Mouse (Mus musculus) gonadal fat pad, adult 2 months (tissue): ENCODE measurements around the gene Apoa2. TPM values are rescaled to one million over a fixed set of nuclear protein-coding genes. Genes with fewer than 3 reads are reported as not detected.

Experiments used
- DNase-seq: peaks from one replicate; pipeline ENCODE4 v3.0.0-alpha.2; 2012; ENCODE audit warnings: low read depth
- polyA plus RNA-seq: library from polyadenylated mRNA; depleted of rRNA; stranded (reverse); fragments of >200 nt; gene quantifications from 2 replicates; pipeline ENCODE4 v1.2.3, GENCODE M21; 2012

Apoa2 gene
- polyA plus RNA-seq, 1 experiment: 1.5 TPM

DNA sequence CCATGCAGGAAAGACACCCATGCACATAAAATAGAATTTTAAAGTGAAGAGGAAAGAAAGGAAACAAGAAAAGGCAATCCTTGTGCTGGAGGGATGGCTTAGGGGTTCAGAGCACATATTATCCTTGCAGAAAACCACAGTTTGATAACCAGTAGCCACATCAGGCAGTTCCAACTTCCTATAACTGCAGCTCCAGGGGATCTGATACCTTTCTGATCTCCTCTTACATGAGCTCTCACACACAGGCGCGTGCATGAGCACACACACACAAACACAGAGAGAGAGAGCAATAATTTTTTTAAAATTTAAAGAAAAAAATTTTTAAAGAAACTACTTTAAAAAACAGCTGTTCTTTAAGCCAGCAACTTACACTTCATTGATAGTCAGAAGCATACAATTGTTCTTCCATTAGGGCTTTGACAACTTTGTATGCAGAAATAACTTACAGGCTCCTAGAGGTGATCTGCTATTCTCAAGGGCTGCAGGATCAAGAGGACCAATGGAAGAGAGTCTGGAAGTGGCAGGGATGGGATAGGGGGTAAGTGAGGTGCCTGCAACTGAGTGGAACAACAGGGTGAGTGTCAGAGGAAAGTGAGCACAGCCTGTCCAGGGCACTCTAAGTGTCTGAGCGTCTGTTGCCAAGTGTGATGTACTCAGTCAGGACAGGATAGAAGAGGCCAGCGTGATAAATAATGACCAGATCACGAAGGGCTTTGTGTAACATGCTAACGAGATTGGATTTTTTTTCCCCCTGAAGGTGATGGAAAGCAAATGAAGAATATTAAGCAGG is 19.0 kb upstream of the Apoa2 start:
- DNase-seq: no peak

DNA sequence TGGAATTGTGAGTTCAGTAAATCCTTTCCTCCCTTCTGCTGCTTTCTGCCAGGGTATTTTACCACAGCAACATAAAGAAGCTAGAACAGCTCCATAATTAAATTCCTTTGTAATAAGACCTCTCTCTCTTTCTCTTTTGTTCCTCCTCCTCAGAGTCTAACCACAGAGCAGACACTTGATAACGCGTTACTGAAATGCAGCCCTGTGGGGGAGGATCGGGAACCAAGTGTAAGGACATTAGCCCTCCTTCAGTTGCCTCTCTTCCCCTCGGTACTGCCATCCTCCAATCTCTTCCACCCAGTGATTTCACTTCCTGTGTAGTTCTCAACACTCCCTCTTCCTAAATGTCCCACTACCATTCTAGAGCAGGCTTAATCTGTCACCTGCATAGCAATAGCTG is 15.4 kb upstream of the Apoa2 start:
- no peak for DNase-seq

DNA sequence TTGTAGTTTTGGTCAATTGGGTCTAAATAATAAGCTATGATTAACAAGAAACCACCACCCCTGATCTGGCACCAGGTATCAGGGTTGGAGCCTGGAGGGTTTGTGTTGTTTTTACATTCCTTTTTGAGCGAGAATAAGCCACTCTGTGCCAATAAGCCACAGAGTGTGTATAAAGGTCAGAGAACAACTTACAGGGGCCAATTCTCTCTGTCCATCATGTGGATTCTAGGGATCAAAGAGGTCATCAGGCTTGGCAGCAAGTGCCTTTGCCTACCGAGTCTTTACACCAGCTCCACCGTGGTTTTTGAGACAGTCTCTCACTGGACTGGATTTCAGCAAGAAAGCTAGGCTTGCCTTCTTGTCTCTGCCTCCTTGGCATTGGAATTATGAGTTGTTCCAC is 12.0 kb upstream of the Apoa2 start:
- DNase-seq: no peak

DNA sequence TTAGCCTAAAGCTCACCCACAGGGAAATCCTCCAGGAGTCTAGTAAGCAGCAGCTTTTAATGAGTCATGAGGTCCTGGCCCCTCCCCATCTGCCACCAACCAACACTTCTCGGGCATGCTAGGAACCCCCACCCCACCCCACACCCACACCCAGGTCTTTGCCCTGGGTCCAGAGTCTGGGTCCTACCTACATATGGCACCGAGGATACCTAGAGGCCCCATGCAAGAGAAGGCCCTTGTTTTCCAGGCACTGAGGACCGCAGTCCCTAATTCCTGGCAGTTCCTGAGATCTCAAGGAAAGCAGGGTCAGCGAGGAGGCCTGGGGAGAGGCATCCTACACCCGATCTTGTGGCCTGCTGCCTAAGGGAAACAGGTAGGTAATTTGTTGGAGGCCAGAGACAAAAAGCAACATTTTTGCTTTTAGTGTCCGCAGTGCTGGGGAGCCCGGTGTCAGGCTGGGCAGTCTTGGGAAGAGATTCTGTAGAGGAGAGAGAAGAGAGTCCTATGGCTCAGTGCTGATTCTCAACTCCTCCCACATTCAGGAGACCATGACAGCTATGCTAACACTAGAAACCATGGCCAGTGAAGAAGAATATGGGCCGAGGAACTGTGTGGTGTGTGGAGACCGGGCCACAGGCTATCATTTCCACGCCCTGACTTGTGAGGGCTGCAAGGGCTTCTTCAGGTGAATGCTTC is 10.9 kb upstream of the Apoa2 start, which contains the start of gene Nr1i3:
Nr1i3 (plus strand) TSS at position 170 of the 696 bp plus-strand sequence.
- DNase-seq: no peak

DNA sequence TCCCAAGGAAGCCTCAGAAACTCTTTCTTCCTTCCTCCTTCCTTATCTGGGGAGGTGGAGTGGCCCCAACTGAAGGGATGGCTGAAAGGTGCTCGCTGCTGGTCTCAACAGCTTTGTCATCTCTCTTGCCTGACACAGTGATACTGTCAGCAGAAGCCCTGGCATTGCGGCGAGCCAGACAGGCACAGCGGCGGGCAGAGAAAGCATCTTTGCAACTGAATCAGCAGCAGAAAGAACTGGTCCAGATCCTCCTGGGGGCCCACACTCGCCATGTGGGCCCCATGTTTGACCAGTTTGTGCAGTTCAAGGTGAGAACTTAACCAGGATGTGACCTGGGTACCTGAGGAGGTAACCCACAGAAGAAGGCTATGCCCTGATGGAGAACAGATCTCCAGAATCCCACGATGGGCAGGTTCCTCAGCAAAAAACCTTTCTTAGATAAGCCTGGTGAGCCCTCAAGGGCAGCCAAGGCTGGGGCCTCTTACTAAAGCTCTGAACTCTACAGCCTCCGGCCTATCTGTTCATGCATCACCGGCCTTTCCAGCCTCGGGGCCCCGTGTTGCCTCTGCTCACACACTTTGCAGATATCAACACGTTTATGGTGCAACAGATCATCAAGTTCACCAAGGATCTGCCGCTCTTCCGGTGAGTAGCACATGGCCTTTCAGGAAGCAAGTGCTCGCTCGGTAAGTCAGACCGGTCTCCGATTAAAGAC is 8.5 kb upstream of the Apoa2 start:
- DNase-seq: no peak

DNA sequence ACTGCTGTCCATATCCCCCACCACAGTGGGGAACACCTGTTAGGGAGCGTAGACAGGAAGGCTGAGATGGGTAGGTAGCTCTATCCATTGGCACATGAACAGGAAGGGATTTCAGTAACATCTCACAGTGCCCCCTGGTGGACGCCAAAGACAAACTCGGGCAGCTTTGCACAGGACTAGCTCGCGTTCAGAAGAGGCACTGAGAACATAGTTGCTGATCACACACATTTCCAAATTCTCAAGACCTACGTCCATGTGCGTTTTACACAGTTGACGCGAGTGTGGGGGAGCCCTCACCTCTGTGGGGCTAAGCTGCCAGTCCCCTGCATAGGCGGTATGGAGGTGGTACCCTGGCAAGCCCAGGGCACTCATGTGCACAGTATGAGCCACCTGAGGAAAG is 4.0 kb upstream of the Apoa2 start:
- DNase-seq: no peak

DNA sequence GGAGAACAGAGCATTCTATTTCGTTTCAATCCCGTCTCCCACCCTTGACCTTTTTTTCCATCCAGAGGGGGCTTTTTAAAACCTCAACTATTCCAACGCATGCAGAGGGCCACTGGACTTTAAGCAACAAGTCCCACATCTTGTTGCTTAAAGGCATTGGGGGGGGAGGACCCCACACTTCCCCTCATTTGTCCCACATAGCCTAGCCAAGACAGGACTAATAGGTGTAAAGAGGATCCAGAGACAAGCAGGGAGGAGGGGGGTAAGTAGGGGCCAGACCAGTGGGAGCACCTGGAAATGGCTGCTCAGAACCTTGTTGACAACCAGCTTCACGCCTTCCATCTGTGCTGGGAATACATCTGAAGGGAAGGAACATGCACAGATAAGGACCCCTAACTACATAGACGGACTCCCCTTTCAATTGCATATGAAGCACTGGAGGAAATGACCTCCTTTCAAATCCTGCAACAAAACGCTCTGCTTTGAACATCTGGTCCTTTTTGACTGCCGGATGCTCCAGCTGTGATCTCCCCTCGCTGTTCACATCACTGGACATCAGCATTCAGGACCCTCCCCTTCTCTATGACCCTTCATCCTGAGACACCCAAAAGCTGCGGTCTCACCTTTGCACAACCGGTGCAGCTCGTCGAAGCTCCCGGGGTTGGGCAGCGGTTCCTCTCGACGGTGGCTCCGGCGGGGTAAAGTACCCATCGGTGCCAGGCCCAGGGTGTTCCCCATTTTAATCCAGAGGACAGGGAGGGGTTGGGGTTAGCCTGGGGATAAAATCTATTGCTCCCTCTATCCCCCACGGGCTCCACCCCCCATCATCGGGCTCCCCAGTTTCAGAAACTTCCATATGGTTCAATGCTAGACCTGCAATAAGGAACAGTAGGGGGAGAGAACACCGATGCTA is 3.3 kb upstream of the Apoa2 start:
- no peak for DNase-seq

DNA sequence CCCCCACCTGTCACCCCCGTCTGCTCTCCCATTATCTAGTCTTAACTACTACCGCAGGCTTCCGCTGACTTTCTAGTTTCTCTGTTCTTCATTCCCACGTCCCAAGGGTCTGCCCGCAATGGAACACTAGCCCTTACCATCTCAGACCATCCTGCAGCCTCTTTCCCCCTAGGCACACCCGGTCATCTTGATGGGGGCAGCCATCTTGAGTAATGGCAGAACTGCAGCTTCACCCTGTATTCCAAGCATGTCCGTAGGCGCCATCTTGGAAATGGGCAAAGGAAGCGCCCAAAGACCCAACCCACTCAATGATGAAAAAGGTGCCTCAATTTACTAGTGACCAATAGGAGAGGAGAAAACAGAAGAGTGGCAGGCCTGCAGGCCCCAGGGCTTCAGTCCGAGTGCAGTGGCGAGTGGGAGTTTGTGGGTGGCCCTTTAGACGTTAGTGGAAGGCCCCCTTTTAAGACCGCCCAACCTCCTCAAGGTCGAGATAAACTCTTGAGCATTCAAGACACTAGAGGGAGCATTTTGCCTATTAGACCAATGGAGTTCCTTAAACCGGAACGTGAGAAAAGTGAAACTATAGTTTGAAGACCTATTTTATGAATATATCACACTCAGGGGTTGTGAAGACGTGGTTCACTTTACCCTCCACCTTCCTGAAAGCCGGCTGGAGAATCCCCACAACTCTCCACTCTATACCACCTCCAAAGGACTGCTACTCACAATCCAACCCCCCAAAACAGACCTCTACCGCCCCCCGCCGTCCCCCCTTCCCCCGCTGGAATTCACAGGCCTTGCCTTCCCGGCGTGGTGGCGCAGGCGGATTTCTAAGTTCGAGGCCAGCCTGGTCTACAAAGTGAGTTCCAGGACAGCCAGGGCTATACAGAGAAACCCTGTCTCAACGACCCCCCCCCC is 2.4 kb upstream of the Apoa2 start, which contains the start of gene Tomm40l:
Tomm40l (minus strand) TSS at position 277 of the 918 bp plus-strand sequence.
- DNase-seq: peak; percentile 97

DNA sequence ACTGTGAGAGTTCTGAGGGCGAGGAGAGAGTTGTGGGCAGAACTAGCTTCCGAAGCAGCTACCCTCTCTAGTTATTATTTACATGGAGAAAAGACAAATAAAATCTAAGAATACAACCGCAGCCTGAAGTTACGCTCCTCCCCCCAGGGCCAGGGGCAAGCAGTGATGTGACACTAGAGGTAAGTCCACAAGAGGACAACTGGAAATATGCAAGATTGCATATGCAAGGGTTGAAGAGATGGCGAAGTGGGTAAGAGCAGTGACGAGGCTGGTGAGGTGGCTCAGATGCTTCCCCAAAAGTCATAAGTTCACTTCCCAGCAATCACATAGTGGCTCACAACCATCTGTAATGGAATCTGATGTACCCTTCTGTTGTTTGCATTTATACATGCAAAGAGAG is 1.7 kb upstream of the Apoa2 start:
- DNase-seq: no peak

DNA sequence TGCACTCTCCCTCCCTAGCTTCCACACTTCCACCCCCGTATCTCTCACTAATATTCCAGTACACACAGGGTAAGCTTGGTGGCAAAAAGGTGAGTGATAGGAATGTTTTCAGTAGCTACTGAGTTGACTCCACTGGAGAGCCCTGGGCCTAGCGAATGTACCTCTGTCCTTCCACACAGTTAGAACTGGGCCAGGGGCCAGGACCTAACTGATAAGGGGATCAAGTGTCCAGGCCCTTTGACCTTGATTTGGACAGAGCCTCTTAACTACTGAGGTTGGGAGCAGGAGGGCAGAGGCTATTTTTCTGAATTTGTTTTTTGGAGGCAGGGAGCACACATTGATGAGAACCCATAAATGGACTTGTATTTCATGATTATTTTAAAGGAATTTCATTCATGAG is 1.1 kb upstream of the Apoa2 start:
- no peak for DNase-seq

DNA sequence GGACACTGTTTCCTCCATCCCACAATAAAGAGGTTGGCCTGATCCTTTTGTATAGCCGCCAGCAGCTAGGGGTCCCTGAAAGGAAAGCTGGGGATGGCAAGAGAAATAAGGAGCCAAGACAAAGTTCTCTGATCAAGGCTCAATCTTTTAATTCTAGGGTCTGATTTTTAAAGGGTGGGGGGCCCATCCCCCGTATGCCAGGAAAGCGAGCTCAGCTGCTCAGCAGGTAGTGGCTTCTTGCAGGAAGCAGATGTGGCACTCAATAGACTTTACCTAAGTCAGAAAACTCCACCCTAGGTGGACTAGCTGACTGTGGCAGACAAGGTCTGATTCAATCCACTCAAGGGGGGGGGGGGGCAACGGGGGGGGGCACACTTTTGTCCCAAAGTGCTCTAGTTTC is 1.9 kb downstream of the Apoa2 start:
- DNase-seq: no peak

DNA sequence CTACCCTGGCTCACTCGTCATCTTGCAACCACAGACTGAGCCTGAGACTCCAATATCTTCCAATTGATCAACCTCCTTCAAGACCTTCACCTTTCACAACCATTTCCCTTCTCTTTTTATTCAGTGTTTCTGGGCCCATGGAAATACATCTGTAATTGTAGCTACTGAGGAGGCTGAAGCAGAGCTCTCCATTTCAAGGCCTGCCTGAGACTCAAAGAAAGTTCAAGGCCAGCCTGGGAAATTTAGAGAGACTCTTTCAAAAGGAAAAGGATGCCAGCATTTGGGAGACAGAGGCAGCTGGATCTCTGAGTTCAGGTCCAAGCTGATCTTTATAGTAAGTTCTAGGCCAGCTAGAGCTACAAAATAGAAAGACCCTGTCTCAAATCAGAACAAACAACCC is 3.0 kb downstream of the Apoa2 start:
- no peak for DNase-seq

DNA sequence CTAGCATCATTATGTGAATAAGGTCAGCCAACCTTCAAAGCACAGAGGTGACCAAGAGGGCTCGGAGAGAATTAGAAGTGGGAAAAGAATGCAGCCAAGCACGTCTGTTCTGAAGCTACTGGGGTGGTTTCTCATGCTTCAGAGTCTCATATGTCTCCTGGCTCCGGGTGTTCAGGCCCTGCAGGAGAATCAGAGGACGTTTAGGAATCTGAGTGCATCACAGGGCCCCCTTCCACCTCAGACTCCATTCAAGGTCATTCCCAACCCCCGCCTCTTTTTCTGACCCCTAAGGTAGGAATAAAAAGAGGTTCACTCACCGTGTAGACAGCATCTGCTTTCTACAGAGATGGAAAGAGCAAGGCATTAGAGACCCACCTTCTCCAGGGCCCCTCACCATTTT is 4.9 kb downstream of the Apoa2 start:
- DNase-seq: no peak

DNA sequence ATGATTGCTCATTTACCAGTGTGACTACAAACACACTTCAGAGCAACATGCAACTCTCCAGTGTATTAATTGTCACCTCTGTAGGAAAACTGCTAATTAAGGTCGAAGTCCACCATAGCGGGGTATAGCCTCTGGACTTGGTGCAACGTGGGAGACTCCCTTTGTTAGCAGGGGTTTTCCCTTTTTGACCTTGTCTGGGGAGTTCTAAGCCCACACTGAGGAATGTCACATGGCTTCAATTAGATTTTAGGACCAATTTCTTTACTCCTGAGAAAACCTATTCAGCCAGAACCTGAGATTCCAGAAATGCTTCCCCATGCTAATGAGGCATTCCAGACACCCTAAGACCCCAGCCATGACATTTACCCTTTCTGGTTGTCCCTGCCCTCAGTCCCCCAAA is 5.4 kb downstream of the Apoa2 start:
- DNase-seq: no peak

DNA sequence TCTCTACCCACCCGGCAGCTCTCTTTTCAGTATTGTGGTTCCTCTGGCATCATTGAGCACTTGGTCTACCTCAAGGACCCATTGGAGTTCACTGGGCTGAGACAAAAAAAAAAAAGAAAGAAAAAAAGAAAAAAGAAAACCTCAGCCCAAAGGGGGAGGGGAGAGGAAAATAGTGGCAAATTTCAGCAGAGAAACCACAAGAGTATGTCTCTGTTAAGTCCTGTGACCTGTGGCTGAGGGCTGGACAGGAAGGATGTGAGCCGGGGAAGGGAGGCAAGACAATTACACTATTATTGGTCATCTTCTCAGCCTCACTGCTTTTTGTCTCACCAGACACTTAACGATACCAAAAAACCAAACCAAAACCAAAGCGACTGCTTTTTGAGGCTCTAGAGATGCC is 7.0 kb downstream of the Apoa2 start:
- no peak for DNase-seq

DNA sequence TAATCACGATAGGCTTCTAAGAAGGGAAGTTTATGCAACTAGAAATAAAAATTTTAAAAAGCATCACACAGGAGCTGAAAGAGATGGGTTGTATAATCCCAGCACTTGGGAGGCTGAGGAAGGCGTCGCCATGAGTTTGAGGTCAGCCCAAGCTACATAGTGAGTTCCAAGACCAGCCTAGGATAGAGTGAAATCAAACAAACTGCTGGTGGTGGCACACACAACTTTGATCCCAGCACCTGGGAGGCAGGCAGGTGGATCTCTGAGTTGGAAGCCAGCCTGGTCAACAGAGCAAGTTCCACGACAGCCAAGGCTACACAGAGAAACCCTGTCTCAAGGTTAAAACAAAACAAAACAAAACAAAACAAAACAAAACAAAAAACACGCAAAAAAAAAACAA is 7.5 kb downstream of the Apoa2 start:
- no peak for DNase-seq

DNA sequence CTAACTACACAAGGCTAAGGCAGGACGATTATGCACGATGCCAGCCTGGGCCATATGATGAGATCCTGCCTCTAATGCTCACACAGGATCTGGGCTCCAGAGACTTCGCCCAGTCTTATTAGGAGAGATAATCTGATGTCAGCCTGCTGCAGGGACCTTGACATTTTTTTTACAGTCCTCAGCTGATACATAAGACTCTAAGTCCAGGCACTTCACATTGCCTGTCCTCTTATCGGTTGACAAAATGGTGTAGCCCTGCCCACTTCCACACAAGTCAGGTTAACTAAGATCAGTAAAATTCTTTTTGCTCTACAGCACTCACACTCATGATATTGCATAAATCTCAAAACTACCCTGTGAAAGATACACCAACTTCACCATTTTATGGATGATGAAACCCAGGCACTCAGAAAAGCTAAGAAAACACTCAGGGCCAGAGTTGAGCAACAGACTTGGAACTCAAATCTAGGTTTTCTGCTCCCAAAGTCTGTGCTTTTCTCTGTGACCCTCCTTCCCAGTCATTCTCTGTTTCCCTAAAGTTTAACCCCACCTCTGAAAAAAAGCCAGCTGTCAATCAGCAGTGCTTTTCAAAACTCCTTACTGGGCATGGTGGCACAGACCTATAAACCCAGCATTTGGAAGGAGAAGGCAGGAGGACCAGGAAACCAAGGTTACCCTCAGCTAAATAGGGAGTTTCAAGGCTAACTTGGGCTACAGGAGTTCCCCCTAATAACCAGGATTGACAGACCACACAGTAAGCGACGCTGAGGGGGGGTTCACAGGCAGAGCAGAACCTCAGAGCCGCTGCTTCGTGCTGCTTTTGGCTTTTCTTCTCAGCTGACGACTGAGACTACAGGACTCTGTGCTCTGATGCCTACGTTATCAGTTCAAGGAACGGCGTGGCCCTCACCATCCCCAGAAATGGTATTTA is 8.2 kb downstream of the Apoa2 start:
- no peak for DNase-seq

DNA sequence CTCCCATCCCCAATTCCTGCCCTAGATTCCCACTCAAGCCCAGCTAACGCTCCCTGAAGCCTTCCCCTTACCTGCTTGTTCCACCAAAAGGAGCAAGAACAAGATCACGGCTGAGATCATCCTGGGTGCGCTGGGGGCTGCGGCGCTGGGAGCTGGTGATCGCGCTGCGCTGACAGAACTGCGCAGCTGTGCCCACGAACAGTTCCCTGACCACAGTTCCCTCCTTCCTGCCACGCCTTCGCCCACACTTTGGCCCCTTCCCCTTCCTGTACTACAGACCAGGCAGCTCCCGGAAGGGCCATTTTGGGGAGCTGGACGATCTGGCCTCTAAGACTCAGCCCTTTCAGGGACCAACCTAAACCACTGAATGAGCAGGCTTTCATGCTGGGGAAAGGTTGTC is 9.3 kb downstream of the Apoa2 start, which contains the start of gene Fcer1g:
Fcer1g (minus strand) TSS at position 240 of the 400 bp plus-strand sequence.
- no peak for DNase-seq

DNA sequence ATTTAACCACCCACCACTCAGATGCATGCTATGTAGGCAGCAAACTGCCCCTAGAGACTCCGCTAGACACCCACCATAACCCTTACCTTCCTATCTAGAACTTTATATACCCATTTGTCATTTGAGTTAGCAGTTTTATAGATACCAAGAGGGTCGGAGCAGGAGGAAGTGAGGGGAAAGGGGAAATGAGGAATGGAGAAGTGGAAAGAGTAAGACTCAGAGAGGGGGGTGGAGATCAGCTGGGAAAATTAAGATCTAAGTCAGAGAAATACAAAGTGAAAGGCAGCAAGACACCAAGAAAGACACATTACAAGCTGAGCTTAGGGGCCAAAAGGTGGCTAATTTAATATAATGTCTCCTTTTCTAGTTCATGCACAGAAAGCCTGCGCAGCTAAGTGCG is 9.7 kb downstream of the Apoa2 start:
- DNase-seq: no peak
